Mouse (Mus musculus) forebrain, postnatal 0 days (tissue): Measurements from ENCODE around the gene Tmem220. TPM values are rescaled to one million over a fixed set of nuclear protein-coding genes. Genes with fewer than 3 reads are reported as not detected.

Source experiments
- ATAC-seq: fragments of 200-750 bp; cut with Nextera tagmentation; 2 replicates; pipeline ENCODE4 v1.8.0; 2017; ENCODE audit warnings: mild to moderate bottlenecking, moderate library complexity
- DNase-seq: peaks from one replicate; pipeline ENCODE4 v3.0.0-alpha.2; 2015
- H3K27ac ChIP-seq: fragments of 300-500 bp; sonication (generic); 2 replicates; pipeline ENCODE4 v1.5.1; 2014; ENCODE audit warnings: low read depth, mild to moderate bottlenecking, antibody characterized with exemption, low read length, moderate library complexity, mixed read lengths
- H3K27me3 ChIP-seq: fragments of 300-500 bp; sonication (generic); 2 replicates; pipeline ENCODE4 v1.6.1; 2014; ENCODE audit warnings: mild to moderate bottlenecking, low read length, mixed read lengths; ENCODE audit not compliant: insufficient read depth
- H3K36me3 ChIP-seq: fragments of 300-500 bp; sonication (generic); 2 replicates; pipeline ENCODE4 v1.6.1; 2014; ENCODE audit warnings: mild to moderate bottlenecking, moderate library complexity; ENCODE audit not compliant: insufficient read depth
- H3K4me1 ChIP-seq: fragments of 300-500 bp; sonication (generic); 2 replicates; pipeline ENCODE4 v1.6.1; 2014; ENCODE audit warnings: antibody characterized with exemption; ENCODE audit not compliant: insufficient read depth
- H3K4me2 ChIP-seq: fragments of 300-500 bp; sonication (generic); 2 replicates; pipeline ENCODE4 v1.6.1; 2014; ENCODE audit warnings: low read depth, mild to moderate bottlenecking, moderate library complexity
- H3K4me3 ChIP-seq: fragments of 300-500 bp; sonication (generic); 2 replicates; pipeline ENCODE4 v1.5.1; 2014; ENCODE audit warnings: low read depth, low read length, mixed read lengths
- H3K9ac ChIP-seq: fragments of 300-500 bp; sonication (generic); 2 replicates; pipeline ENCODE4 v1.6.1; 2014; ENCODE audit warnings: mild to moderate bottlenecking
- H3K9me3 ChIP-seq: fragments of 300-500 bp; sonication (generic); 2 replicates; pipeline ENCODE4 v1.6.1; 2016; ENCODE audit warnings: low read length
- CTCF ChIP-seq: sonication (generic); IDR thresholded peaks from 2 replicates; pipeline ENCODE4 v1.5.1; 2016; ENCODE audit warnings: antibody characterized with exemption, control low read depth, low read depth
- WGBS: fragments of 180-500 bp; shearing (Covaris S2); extraction: QIAGEN DNeasy Blood & Tissue Kit; methylation state at CpG from one replicate; pipeline ENCODE4 v1.1.7; 2014; 5-methylcytosine and 5-hydroxymethylcytosine counted together
- polyA plus RNA-seq: library from polyadenylated mRNA; unstranded; fragments of >200 nt; fragmentation: Nextera tagmentation; extraction: Ambion mirVana; gene quantifications from 2 replicates; pipeline ENCODE4 v1.2.1, GENCODE M21; 2015
- total RNA-seq: library from RNA; depleted of rRNA; stranded (reverse); fragments of >200 nt; gene quantifications from 2 replicates; pipeline ENCODE4 v1.2.3, GENCODE M21; 2014

Tmem220 gene
- total and polyA plus RNA-seq, 2 experiments from 2014 or later: 0.77 TPM; not detected in 1

DNA sequence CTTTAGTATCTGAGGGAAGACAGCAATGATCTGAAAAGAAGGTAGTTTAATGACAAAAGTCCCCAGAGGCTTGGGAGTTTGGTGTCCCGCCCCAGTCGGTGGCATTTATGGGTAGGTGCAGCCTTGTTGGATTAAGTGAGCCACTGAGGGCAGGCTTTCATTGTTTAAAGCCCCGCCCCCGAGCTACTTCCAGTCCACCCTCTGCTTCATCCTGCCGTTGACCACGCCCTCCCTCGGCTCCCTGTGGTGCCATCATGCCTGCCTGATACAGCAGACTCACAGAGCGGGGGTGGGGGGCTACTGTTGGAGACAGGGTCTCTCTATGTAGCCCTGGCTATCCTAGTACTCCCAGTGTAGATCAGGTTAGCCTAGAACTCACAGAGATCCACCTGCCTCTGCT, 18.1 kb downstream of the Tmem220 start:
- Histone ChIP-seq H3K9ac (no peak overlapping the region), H3K4me2 (no peak overlapping the region), H3K4me1 (no peaks in the 10 kb centered on the region), H3K36me3 (peaks cover 36% of the 10 kb centered on the region), H3K9me3 (no peaks in the 10 kb centered on the region), H3K27ac (no peak overlapping the region), H3K4me3 (no peak overlapping the region), H3K27me3 (no peaks in the 10 kb centered on the region)
- no peak for TF ChIP-seq CTCF
- DNase-seq (no peak), ATAC-seq (no peak)
- 35% methylated on average over 8 of the region's 8 CpGs for WGBS

DNA sequence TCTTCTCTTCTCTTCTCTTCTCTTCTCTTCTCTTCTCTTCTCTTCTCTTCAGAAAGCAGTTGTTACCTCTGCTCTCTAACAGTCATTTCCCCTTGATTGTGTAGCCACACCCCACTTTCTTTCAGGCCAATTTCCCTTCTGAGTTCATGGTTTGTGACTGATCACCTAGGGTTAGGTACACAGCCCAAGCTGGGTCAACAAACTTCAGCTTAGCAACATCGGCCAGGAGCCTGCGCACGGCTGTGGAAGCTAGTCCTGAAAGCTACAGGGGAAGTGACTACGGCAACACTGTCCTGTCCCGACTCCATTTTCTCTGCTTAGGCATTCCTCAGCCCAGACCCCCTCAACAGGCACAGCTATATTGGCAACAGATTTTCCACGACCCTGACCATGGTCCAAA, 20.0 kb downstream of the Tmem220 start:
- no peak overlapping the region for H3K9ac ChIP-seq
- TF ChIP-seq CTCF: no peak
- no peaks in the 10 kb centered on the region for H3K4me1 ChIP-seq
- WGBS: 90% methylated on average over 6 of the region's 6 CpGs
- no peak overlapping the region for H3K4me2 ChIP-seq
- H3K9me3 ChIP-seq: no peaks in the 10 kb centered on the region
- no peaks in the 10 kb centered on the region for H3K27me3 ChIP-seq
- no peak overlapping the region for H3K27ac ChIP-seq
- no peak overlapping the region for H3K4me3 ChIP-seq
- DNase-seq (no peak), ATAC-seq (no peak)
- H3K36me3 ChIP-seq: peaks cover 25% of the 10 kb centered on the region

DNA sequence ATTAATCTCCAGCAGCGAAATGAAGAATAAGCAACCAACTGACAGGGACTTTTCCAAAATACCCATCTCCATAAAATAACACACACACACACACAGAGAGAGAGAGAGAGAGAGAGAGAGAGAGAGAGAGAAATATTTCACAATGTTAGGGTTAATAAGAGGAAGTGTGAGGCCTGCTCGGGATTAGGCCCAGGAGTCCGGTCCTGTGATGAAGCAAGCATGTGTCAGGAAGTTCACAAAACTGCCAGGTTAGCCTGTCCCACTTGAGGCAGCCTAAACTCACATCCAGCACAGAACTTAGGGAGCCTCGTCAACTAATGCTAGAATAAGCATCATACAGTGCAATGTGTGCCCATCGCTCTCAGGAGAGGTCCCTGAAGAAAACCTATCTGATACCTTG, 22.2 kb downstream of the Tmem220 start:
- Histone ChIP-seq H3K36me3 (peaks cover 4% of the 10 kb centered on the region; the same call in 1 of the 2 replicates), H3K9me3 (no peaks in the 10 kb centered on the region), H3K4me2 (no peak overlapping the region), H3K27ac (no peak overlapping the region), H3K4me3 (no peak overlapping the region), H3K9ac (no peak overlapping the region), H3K4me1 (no peaks in the 10 kb centered on the region), H3K27me3 (no peaks in the 10 kb centered on the region)
- TF ChIP-seq CTCF: no peak
- 90% methylated on average over 5 of the region's 5 CpGs for WGBS
- DNase-seq: no peak
- no peak for ATAC-seq

DNA sequence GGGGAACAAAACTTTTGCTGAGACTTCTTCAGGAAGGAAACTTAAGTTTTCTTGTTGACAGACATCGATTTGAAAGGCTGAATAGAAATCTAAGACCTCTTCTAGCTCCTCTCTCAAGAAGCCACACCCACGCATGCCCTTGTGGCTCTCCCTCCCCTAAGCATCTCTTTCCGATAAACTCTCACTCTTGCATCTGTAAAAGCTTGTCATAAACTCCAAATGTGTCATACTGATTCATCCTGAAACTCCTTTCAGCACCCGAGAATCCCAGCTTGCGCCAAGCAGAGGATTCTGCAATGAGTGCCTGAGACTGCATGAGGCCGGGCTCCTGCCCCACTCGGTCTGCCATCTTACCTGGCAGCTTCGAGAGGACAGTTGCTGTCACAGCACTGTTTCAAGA, 23.5 kb downstream of the Tmem220 start:
- 91% methylated on average over 8 of the region's 8 CpGs for WGBS
- no peak for TF ChIP-seq CTCF
- Histone ChIP-seq H3K4me1 (peaks cover 5% of the 10 kb centered on the region), H3K9me3 (no peaks in the 10 kb centered on the region), H3K4me2 (no peak overlapping the region), H3K36me3 (peaks cover 4% of the 10 kb centered on the region; the same call in 1 of the 2 replicates), H3K9ac (no peak overlapping the region), H3K4me3 (no peak overlapping the region), H3K27me3 (no peaks in the 10 kb centered on the region), H3K27ac (no peak overlapping the region)
- no peak for ATAC-seq
- no peak for DNase-seq

DNA sequence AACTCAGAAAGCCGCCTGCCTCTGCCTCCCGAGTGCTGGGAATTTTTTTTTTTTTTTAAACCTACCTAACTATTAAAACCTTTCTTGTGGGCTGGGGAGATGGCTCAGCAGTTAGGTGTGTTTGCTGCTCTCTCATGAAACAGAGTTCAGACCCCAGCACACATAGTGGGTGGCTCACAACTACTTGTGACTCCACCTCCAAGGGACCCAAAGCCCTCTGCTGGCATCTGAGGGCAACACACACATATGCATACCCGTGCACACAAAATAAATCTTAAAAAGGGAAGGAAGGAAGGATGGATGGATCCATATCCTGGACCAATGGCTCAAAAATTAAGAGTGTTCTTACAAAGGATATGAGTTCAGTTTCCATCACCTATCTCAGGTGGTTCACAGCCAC, 24.3 kb downstream of the Tmem220 start:
- Histone ChIP-seq H3K36me3 (peaks cover 4% of the 10 kb centered on the region; the same call in 1 of the 2 replicates), H3K27me3 (no peaks in the 10 kb centered on the region), H3K9me3 (no peaks in the 10 kb centered on the region), H3K4me2 (no peak overlapping the region), H3K27ac (no peak overlapping the region), H3K4me3 (no peak overlapping the region), H3K9ac (no peak overlapping the region), H3K4me1 (peaks cover 8% of the 10 kb centered on the region)
- DNase-seq (no peak), ATAC-seq (no peak)
- no peak for TF ChIP-seq CTCF
- 86% methylated on average over 3 of the region's 3 CpGs for WGBS

DNA sequence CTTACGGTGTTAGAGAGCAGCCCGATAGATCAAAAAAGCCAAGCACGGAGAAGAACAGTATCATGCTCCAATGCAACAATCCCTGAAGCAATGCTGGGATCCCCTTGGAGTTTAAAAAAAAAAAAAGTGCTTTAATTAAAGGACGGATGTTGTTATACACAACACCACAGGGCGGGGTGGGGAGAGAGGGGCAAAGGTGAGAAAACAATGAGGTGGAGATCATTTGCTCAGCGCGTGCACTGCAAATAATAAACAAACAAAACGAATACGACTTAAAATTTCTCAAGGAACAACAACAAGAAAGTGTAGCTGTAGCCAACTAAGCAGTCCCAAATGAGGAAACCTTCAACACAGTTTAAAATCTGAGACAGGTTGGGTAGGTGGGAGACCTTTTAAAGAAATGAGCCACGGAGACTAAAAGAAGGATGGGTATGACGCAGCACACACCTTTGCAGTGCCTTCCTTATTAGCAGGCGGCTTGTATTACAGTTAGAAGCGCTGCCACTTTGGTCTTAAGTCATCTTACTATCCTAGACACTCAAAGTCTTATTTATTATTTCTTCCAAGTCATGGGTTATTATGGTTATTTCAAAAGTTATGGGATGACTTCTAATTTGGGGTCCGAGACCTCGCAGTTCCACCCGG, 26.8 kb downstream of the Tmem220 start:
- Histone ChIP-seq H3K36me3 (peaks cover 14% of the 10 kb centered on the region), H3K4me3 (peak overlapping the region; percentile 94), H3K4me2 (peak overlapping the region; percentile 58), H3K4me1 (peaks cover 8% of the 10 kb centered on the region), H3K9me3 (no peaks in the 10 kb centered on the region), H3K9ac (peak overlapping the region; percentile 75), H3K27ac (peak overlapping the region; percentile 70; the same call in 1 of the 2 replicates), H3K27me3 (no peaks in the 10 kb centered on the region)
- DNase-seq (no peak), ATAC-seq (peak; percentile 61; the same call in 1 of the 2 replicates)
- WGBS: 8% methylated on average over 16 of the region's 16 CpGs
- TF ChIP-seq CTCF: no peak

DNA sequence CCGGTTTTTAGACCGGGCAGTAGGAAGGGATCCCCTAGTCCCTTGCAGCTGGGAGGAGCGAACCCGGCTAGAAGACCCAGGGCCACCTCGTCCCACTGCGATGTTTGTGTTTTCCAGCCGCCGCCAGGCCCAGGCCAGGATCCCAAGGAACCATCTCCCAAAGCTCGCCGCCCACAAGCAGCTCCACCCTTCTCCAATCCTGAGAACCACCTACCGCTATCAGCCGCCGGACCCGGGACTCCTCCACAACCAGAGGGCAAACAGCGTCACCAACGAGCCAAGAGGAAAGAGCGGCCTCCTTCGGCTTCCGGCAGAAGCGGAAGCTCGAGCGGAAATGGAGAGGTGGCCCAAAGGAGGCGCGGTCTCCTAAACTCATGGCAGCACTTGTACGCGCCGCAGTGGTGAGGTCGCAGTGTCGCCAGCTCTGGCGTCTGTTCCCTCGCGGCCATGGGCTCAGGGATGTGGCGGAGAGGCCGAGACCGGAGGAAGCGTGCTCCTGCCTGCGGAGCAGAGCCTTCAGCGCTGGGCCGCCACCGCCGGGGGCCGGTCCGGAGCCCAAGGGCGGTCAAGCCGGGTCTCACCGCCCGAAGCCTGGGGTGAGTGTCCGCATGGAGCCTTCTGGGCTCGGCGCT, 27.5 kb downstream of the Tmem220 start, which contains the start of the genes Adprm and Sco1:
Gene Adprm, minus strand, starts transcription at position 274 of the 632 bp plus-strand sequence.
Gene Sco1, plus strand, starts transcription at position 350 of the 632 bp plus-strand sequence.
- Histone ChIP-seq H3K4me2 (peak within 1 kb of the TSS; percentile 58), H3K9me3 (no peaks in the 10 kb centered on the region), H3K27me3 (no peaks in the 10 kb centered on the region), H3K4me3 (peak within 1 kb of the TSS; percentile 94), H3K27ac (peak within 1 kb of the TSS; percentile 70), H3K4me1 (peaks cover 8% of the 10 kb centered on the region), H3K36me3 (peaks cover 19% of the 10 kb centered on the region), H3K9ac (peak within 1 kb of the TSS; percentile 75)
- DNase-seq (peak; percentile 85), ATAC-seq (peak; percentile 98)
- TF ChIP-seq CTCF: peak; percentile 77
- under 1% methylated on average over 50 of the region's 50 CpGs for WGBS
